Mouse (Mus musculus) monocyte, adult 2 months (primary cell): ENCODE data around the gene Cog2.

Source experiments
- DNase-seq, 2 experiments: peaks; one replicate each; pipeline ENCODE4 v3.0.0; 2022; ENCODE audit warnings: low spot score in 2 of 2, low read depth in 1 of 2

Gene Cog2

GRCm38 (mm10) chr8:124516039-124516438, 4.5 kb upstream of the Cog2 start:
- DNase-seq, result no peak

DNA sequence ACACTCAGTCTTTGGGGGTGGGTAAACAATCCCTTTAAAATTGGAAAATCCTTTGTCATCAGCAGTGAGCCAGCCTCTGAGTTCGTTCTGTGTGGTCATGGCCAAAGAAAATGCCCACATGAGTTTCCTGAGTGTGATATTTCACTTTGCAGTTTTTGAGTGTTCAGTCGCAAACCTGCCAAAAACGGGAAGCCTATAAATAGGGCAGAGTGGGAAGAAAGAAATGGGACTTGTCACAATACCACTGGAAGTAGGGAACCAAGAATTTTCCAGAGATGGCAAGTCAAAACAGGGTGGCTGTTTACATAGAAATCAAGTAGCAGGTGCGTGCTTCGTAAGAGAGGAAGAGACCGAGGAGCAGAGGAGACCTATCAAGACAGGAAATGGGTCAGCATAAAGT, 4.0 kb upstream of the Cog2 start:
- no peak for DNase-seq

GRCm38 (mm10) chr8:124517142-124517541, 3.4 kb upstream of the Cog2 start:
- no peak for DNase-seq

- no peak for DNase-seq
Observed at GRCm38 (mm10) chr8:124521946-124522345, 1.4 kb downstream of the Cog2 start.

- no peak for DNase-seq
Observed at GRCm38 (mm10) chr8:124526261-124526660, 5.7 kb downstream of the Cog2 start.

DNA sequence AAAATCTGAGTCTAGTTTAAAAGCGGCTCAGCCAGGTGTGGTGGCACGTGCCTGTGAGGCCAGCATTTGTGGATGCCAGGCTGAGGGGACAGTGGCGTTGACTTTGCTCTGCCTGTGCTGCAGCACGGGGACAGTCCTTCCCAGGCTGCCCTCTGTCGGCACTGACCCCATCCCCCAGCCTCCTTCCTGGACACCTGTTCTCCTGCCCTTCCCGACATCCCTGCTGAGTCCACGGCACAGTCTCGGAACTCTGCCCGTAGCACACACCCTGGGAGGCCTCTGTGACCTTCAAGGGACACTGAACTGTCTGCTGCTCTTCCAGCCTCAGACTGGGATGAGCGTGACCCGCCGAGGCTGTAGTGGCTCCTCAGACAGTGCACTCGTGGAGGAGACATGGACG, 9.5 kb downstream of the Cog2 start:
- DNase-seq, result no peak

GRCm38 (mm10) chr8:124530556-124530955, 10.0 kb downstream of the Cog2 start:
- DNase-seq, result no peak

- DNase-seq, result no peak
Observed at GRCm38 (mm10) chr8:124530996-124531395, 10.4 kb downstream of the Cog2 start.

DNA sequence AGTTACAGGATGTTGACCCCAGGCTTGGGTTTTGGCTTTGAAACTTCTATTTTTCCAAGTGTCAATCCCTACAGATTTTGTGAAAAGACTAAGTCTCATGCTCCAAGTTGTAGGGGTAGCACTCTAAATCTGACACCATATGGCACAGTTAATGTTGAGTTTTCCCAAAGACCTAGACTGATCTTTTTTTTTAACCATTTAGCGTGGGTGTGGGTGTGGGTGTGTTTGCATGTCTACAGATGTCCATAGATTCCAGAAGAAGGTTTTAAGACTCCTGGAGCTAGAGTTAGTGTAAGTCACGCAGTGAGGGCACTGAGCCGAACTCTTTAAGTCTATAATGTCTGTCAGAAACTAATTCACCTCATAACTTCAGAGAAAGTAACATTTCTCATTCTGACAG, 12.1 kb downstream of the Cog2 start:
- DNase-seq, result no peak

- DNase-seq, result no peak
Observed at GRCm38 (mm10) chr8:124535451-124535850, 14.9 kb downstream of the Cog2 start.

- DNase-seq, result no peak
Observed at GRCm38 (mm10) chr8:124540906-124541305, 20.3 kb downstream of the Cog2 start.

DNA sequence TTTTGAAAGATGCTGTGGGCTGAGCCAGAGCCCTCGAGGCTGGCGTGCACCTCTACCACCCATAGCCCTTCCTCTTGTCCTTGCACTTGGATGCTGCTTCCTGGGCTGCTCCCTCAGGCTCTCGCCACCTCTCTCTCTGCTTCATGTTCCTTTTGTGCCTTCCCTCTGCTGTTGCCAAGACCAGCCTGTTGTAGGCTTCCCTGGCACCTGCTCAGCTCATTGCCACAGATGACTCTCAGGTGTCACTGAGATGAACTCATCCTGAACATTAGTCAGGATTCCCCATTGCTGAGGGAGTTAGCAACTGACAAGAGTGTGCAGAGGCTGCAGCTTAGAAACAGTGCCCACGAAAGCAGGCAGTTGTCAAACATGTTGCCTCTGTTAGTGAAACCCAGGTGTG, 21.4 kb downstream of the Cog2 start:
- DNase-seq, result no peak

- DNase-seq, result no peak
Observed at GRCm38 (mm10) chr8:124543272-124543671, 22.7 kb downstream of the Cog2 start.

DNA sequence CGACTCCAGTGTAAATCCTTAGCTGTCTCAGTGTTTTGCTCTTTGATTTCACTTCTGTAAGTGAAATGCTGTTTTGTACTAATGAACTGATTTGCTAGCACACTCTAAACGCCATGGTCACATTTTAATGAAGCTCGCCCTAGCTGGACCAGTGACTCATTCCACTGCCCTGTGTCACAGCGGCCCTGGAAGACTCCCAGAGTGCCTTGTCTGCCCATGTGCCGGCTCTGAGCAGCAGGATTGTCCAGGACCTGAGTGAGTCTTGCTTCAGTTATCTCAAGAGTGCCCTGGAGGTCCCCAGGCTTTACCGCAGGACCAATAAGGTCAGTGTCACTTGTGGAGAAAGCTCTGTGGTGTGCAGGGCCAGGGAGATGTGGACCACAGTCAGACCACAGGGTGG, 25.8 kb downstream of the Cog2 start:
- DNase-seq, result no peak

- DNase-seq, result no peak
Observed at GRCm38 (mm10) chr8:124546815-124547214, 26.2 kb downstream of the Cog2 start.

DNA sequence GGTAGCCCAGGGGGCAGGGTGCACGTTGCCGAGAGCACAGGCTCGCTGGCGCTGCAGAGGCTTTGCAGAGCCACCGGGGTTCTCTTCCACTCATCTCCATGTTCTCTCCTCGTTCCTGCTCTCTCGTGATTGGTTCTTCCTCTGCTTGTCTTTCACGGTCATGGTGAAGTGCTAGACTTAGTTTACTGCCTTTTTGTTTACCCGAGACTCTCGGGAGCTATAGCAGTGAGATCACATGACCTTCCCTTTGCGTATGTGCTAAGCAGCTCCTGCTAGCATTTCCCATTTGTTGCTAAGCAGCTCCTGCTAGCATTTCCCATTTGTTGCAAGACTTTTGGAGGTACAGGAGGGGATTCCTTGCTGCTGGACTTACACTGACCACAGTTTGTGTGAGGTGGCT, 26.7 kb downstream of the Cog2 start:
- no peak for DNase-seq

GRCm38 (mm10) chr8:124548187-124548586, 27.6 kb downstream of the Cog2 start:
- DNase-seq, result no peak

- DNase-seq, result no peak
Observed at GRCm38 (mm10) chr8:124551011-124551661, 30.6 kb downstream of the Cog2 start.

- no peak for DNase-seq
Observed at GRCm38 (mm10) chr8:124555113-124555750, 34.7 kb downstream of the Cog2 start.

DNA sequence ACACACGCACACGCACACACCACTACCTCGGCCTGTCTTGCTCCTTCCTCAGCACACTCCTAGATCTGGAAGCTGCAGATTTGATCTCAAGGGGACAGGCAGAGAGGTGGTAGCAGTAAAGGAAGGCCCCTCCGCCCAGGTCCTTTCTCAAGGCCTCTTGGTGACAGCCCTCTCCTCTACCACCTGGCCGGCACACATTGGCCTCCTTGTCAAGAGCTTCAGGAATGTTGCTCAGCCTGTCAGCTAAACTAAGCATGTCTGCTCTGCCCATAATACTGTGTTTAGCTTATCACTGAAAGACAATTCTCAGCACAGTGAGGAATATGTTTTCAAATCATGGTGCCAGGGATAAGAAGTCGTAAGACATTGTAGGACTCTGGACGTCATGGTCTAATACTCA, 35.6 kb downstream of the Cog2 start:
- DNase-seq, result no peak

GRCm38 (mm10) chr8:124556658-124557057, 36.1 kb downstream of the Cog2 start:
- DNase-seq, result no peak

DNA sequence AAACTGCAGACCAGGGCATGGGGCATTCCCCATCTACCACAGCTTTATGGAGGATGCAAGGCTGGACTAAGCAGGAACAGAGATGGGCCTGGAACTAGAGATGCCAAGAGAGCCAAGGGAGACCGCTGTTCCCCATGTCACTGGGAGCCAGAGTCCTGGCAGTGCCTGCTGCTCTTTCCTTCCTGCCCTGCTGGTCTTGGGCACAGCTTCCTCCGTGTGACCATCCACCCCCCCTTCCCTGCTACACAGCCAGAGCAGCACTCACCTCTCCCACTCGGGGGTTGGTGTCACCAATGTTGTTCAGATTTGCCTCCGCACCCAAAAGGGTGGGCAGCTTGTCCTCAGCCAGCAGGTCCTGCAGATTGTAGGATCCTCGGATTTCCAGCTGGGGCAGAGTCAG, 36.9 kb downstream of the Cog2 start:
- no peak for DNase-seq

DNA sequence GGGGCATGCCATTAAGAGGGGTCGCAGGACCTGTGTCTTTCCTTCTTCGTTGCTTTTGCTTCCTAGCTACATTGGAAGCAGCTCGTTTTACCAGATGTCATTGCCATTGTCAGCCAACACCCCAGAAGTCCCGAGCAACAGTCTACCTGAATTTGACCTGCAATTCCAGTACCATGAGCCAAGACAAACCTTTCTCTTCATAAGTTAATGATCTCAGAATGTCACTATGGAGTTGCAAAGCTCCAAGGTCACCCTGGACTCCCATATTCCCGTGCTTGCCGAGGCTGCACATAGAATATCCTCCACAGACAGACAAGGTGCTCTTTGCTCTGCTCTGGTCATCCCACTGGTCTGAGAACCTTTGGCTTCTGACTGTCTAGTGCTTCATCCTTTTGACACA, 46.6 kb downstream of the Cog2 start:
- DNase-seq, result no peak
